Mouse (Mus musculus): Measurements from ENCODE around the gene Tbck. TPM values are rescaled to one million over a fixed set of nuclear protein-coding genes. Genes with fewer than 3 reads are reported as not detected.

The Tbck gene
- polyA plus RNA-seq, 1 experiment from 2014 or later = 4.3 TPM

Other genes with a start within 250 kb of the Tbck start
- gene Gimd1, start 54.3 kb upstream of the Tbck start, polyA plus RNA-seq (2015; fragmentation: Nextera tagmentation; extraction: Ambion mirVana) = 4.4 and 4.7 TPM in 2 replicates
- 23.5 and 25.0 TPM in 2 replicates for gene Aimp1, start 226 bp downstream of the Tbck start, polyA plus RNA-seq (2015; fragmentation: Nextera tagmentation; extraction: Ambion mirVana)

All from liver, embryonic 15.5 days (tissue).